Mouse (Mus musculus): ENCODE data around the gene Lats2. TPM values are rescaled to one million over a fixed set of nuclear protein-coding genes. Genes with fewer than 3 reads are reported as not detected.
A peak's percentile ranks its signal among the peaks of the same experiment; 100 is the strongest.

Lats2 gene
- total RNA-seq, 2 experiments from 2014 or later = 10.3 to 14.3 TPM

- no peak for ATAC-seq (replicated peaks; ENCODE audit: poor library complexity, severe bottlenecking)
These were observed 13.6 kb downstream of the Lats2 start for GRCm38 (mm10) chr14:57744547-57744946.

DNA sequence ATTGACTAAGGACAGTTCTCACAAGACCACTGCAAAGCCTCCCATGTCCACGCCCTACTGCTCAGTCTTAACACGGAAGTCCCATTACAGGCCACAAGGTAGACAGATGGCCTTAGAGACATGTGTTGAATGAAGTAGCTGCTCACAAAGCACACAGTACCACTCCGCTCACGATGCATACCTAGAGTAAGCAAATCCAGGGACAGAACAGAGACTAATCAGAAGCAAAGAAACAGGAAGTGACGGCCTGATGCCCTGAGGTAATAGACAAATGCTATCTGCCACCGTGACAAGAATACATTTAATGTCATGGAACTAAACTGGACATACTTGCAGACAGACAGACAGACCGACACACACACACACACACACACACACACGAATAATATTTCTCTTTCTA, 17.5 kb downstream of the Lats2 start:
- peak; percentile 26; the same call in 1 of the 2 replicates for ATAC-seq (replicated peaks; ENCODE audit: poor library complexity, severe bottlenecking)

GRCm38 (mm10) chr14:57737089-57737488, 21.1 kb downstream of the Lats2 start:
- ATAC-seq (replicated peaks; ENCODE audit: poor library complexity, severe bottlenecking) = no peak

GRCm38 (mm10) chr14:57736141-57736540, 22.0 kb downstream of the Lats2 start:
- ATAC-seq (replicated peaks; ENCODE audit: poor library complexity, severe bottlenecking) = no peak

- no peak for ATAC-seq (replicated peaks; ENCODE audit: poor library complexity, severe bottlenecking)
These were observed 25.4 kb downstream of the Lats2 start for GRCm38 (mm10) chr14:57732668-57733293.

DNA sequence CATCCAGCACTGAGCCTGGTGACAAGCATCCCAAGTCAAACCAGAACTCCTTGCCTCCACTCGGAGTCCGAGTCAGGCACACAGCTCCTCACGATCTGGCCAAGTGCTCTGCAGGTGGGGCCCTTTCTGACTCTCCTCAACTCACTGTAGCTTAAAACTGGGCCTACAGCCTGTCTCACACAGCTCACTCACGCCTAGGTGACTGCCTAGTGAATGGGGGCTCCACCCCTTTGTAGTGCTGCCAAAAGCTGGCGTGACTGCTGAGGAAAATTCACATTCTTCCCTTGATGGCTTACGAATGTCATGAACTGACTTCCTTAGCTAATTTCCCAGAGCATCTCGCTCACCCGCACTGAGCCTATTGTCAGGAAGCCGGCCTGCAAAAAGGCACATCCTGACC, 27.7 kb downstream of the Lats2 start:
- ATAC-seq (replicated peaks; ENCODE audit: poor library complexity, severe bottlenecking) = no peak

- ATAC-seq (replicated peaks; ENCODE audit: poor library complexity, severe bottlenecking) = peak; percentile 94
These were observed 28.2 kb downstream of the Lats2 start for GRCm38 (mm10) chr14:57729975-57730499.

DNA sequence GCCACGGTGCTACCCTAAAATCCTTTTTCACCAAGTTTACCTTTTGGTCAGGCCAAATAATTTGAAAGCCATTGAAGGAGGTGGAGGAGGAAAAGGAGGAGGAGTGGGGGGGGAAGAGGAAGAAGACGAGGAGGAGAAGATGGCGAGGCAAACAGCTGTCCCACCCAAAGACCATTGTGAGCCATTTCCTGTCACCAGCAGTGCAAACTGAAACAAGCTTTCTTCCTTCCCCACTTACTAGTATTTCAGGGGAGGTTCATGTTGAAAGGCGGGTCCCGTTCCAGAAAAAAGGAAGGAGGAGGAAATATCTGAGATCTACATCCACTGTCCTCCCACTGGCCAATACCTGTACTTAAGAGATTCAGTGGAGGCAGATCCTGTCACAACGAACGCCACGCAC, 28.8 kb downstream of the Lats2 start:
- peak; percentile 72 for ATAC-seq (replicated peaks; ENCODE audit: poor library complexity, severe bottlenecking)

DNA sequence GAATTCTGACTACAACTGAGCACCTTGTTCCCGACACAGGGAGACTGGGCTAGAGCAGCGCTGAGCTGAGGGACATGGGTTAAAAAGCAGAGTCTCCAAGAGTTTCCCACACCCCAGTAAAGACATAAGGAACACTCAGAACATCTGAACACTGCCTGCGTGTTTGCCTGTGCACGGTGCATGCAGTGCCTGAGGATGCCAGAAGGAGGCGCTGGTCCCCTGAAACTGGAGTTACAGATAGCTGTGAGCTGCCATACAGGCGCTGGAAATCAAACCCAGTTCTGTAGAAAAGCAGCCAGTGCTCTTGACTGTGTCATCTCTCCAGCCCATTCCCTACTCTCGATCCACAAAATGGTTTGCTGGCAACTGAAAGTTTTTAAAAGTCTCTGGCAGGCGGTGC, 32.0 kb downstream of the Lats2 start:
- ATAC-seq (replicated peaks; ENCODE audit: poor library complexity, severe bottlenecking) = no peak

DNA sequence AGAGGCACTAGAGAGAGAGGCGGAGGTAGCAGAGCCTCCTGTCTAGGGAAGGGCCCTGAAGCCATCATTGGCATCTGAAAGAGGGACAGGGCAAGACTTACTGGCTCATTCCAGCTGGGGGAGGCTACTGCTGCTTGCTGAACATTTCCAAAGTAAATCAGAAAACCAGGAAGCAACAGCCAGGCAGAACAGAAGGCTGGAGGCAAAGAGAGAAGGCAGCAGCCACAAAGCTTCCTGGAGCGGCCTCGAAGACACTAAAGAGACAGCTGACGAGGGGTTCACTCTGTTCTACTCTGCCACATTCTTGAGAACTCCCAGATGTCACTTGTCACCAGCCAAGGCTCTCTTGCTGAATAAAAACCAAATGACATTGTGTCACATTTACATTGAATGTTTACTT, 33.7 kb downstream of the Lats2 start:
- ATAC-seq (replicated peaks; ENCODE audit: poor library complexity, severe bottlenecking) = no peak

DNA sequence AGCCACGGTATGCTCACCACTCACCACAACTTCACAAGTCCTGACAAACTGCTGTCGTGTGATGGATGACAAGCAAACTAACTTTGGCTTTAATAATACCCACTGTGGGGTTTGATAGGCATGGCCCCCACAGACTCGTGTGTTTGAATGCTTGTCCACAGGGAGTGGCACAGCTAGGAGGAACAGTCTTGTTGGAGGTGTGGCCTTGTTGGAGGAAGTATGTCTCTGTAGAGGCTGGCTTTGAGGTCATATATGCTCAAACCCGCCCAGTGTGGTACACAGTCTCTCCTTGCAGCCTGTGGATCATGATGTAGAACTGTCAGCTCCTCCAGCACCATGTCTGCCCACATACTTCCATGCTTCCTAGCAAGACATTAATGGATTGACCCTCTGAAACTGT, 39.9 kb downstream of the Lats2 start:
- ATAC-seq (replicated peaks; ENCODE audit: poor library complexity, severe bottlenecking) = peak; percentile 67

- no peak for ATAC-seq (replicated peaks; ENCODE audit: poor library complexity, severe bottlenecking)
These were observed 41.5 kb downstream of the Lats2 start for GRCm38 (mm10) chr14:57716601-57717245.

DNA sequence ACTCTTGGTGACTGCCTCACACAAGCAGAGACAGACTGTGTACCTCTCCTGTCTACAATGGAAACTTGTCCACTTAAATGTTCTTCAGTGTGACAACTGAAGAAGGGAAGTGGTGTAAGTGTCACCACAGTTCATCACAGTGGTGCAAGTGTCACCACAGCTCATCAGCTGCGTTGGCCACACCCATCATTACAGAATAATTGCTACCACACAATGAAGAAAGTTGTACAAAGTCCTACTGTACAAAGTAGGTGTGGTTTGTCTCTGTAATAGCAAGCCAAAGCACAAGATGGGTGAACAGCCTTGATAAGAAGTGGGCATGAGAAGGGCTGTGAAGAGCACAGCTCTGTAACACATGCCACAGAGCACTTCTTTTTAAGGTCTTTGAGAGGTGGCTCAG, 45.3 kb downstream of the Lats2 start:
- peak; percentile 98 for ATAC-seq (replicated peaks; ENCODE audit: poor library complexity, severe bottlenecking)

DNA sequence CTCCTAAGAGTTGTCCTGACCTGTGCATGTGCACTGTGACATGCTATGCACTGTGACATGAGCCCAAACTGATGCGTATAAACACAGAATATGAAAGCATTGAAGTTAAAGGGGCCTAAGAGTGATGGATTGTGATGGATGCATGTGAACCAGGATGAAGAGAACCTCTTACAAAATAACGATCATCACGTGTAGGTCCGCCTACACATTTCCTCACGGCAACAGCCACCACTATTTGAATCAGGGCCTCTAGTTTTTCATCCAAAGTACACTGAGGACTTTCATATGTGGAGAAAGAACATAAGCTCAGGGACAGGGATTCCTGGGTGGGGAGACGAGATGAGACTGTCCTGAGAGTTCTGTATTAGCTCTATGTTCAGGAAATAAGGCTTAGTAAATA, 47.1 kb downstream of the Lats2 start:
- no peak for ATAC-seq (replicated peaks; ENCODE audit: poor library complexity, severe bottlenecking)

- no peak for ATAC-seq (replicated peaks; ENCODE audit: poor library complexity, severe bottlenecking)
These were observed 49.0 kb downstream of the Lats2 start for GRCm38 (mm10) chr14:57709171-57709570.

DNA sequence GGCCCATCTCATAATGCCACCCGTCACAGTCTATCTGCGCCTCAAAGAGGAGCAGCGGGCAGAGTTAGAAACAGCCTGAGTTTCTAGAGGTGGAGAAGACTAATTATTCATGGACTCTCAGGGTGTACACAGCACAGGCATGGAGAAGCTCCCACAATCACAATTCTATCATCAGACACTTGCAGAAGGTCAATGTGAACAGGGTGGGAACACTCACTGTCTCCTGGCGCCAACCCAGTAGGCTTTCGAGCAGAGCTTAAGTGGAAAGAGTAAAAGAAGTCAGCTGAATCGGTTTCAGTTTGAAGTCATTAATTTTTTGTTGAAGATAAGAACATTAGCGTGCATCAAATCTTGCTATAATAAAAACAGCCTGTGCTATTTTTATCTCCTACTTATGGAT, 49.6 kb downstream of the Lats2 start:
- no peak for ATAC-seq (replicated peaks; ENCODE audit: poor library complexity, severe bottlenecking)

- no peak for ATAC-seq (replicated peaks; ENCODE audit: poor library complexity, severe bottlenecking)
These were observed 50.9 kb downstream of the Lats2 start for GRCm38 (mm10) chr14:57707100-57707893.

GRCm38 (mm10) chr14:57706760-57707099, 51.5 kb downstream of the Lats2 start:
- ATAC-seq (replicated peaks; ENCODE audit: poor library complexity, severe bottlenecking) = no peak

DNA sequence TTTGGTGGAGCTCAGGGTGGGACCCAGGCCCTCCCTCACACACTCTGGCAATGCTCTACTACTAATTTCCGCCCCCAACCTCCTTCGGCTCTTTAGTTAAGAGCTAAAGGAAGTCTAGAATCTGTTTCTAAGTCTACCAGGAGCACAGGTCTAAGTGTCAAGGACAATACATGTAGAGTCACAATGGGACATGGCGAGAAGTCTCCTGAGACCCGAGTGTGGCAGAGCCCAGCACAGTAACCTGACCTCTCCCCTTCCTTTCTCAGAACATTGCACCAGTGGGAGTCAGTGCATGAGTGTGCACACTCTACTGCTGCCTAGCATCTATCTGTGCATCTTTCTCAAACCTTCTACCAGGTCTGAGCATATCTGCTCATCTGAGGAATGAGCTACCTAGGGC, 52.4 kb downstream of the Lats2 start:
- no peak for ATAC-seq (replicated peaks; ENCODE audit: poor library complexity, severe bottlenecking)

GRCm38 (mm10) chr14:57705075-57705474, 53.1 kb downstream of the Lats2 start:
- no peak for ATAC-seq (replicated peaks; ENCODE audit: poor library complexity, severe bottlenecking)

DNA sequence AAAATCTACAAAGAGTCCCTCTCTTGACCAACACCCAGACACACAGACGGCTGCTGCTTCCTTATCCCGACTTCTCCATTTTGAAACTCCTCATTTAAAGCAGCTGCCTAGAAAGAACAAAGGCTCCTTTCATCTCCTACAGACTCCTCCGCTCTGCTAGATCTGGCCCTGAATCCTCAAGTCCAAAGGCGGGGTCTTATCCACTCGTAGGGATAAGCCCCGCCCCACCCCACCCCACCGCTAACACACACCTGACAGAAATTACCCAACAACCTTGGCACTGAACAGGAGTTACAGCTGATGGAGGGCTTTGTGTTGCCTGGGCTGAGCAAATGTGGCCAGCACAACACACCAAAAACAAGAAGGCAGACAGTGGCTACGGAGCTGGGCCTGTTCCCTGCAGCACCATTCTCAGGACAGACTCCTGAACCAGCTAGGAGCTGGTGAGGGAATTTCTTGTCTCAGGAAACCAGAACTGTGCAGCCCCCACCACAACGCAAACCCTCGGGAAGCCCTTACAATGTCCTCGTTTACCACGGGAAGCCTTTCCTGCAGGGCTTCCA, 56.2 kb downstream of the Lats2 start:
- no peak for ATAC-seq (replicated peaks; ENCODE audit: poor library complexity, severe bottlenecking)
